Mouse (Mus musculus): ENCODE results near the gene Kidins220.

DNA sequence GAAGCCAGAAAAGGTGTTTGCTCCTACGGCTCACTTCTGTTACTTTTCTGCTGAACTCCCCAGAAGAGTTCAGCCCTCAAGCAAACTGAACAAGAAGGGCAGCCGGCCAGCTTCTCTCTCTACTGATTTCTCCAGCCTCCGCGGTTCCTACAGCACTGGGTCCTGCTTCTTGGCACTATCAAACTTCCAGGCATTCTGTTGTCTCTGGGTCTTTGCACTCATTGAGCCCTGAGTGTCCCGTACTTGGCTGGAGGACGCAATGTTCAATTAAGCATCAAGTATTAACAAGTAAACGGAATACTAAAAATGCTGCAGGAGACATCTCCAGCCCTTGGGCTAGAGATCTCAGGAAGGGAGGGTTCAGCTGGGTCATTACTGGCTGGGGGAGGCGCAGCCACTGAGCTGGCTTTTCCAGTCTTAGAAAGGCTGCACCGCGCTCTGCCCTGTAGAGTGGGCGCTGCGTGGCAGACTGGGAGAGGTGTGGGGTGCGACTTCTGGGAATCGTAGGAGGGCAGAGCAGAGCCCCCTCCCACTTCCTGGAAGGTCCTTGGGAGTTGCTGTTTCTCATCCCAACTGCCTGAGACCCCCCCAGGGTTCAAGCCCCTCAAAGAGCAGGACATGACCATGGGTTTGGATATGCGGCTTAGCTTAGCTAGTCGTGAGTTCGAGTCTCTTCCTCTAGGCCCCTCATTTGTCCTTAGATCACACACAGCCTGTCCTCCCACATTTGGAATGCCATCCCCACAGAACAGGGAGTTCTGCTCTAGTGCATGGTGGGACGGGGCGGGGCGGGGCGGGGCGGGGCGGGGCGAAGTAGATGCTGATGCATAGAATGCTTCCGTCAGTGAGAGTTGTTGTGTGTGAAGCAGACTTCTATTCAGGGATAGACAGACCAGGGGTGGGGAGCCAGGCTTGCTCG is 108.8 kb downstream of the Kidins220 start:
- TF ChIP-seq POLR2A (IDR thresholded peaks at IDR 0.05; ENCODE audit: extremely low read depth, insufficient read depth, low read length) (no peak), CTCF (IDR thresholded peaks at IDR 0.05; ENCODE audit: extremely low read depth, insufficient read depth, low read length) (no peak)

Data from cortical plate, adult 2 months (tissue).